Mouse (Mus musculus): ENCODE data around the gene Mpg.

Gene Mpg

GRCm38 (mm10) chr11:32265117-32265738, 38.9 kb downstream of the Mpg start:
- DNase-seq, result no peak

GRCm38 (mm10) chr11:32266194-32266593, 39.9 kb downstream of the Mpg start:
- peak in 1 of 2 experiments; percentile 10 for DNase-seq

GRCm38 (mm10) chr11:32266776-32267175, 40.5 kb downstream of the Mpg start:
- no peak for DNase-seq

- peak; percentile 97 to 98 for DNase-seq
These were observed 41.0 kb downstream of the Mpg start, which contains the start of gene Nprl3 for GRCm38 (mm10) chr11:32267188-32267884. Gene Nprl3, minus strand, starts transcription at chr11:32267707.

GRCm38 (mm10) chr11:32267964-32268363, 41.7 kb downstream of the Mpg start:
- DNase-seq, result peak in 1 of 2 experiments; percentile 32

GRCm38 (mm10) chr11:32268952-32269351, 42.6 kb downstream of the Mpg start:
- no peak for DNase-seq

GRCm38 (mm10) chr11:32271178-32271577, 44.9 kb downstream of the Mpg start:
- DNase-seq, result no peak

- DNase-seq, result no peak
These were observed 50.0 kb downstream of the Mpg start, which contains the start of gene Hba-x for GRCm38 (mm10) chr11:32276347-32276746. Gene Hba-x, plus strand, starts transcription at chr11:32276400.

- DNase-seq, result no peak
These were observed 51.6 kb downstream of the Mpg start for GRCm38 (mm10) chr11:32277736-32278457.

GRCm38 (mm10) chr11:32278458-32278957, 52.2 kb downstream of the Mpg start:
- DNase-seq, result no peak

GRCm38 (mm10) chr11:32280646-32281045, 54.3 kb downstream of the Mpg start:
- DNase-seq, result no peak

- DNase-seq, result no peak
These were observed 55.3 kb downstream of the Mpg start for GRCm38 (mm10) chr11:32281416-32282144.

All from cerebellum, postnatal 10 days (tissue).